Mouse (Mus musculus) small intestine, adult 2 months (tissue): Measurements from ENCODE around the gene Slc35a5.

Source experiments
- CTCF ChIP-seq: fragments of 200-500 bp; IDR thresholded peaks from 2 replicates; pipeline ENCODE4 v1.5.1; 2012; ENCODE audit warnings: low read depth, mild to moderate bottlenecking, control low read depth, inconsistent platforms, low read length, moderate library complexity, mixed read lengths; ENCODE audit not compliant: insufficient replicate concordance, insufficient read length; ENCODE audit errors: extremely low read depth
- POLR2A ChIP-seq: fragments of 200-500 bp; IDR thresholded peaks from 2 replicates; pipeline ENCODE4 v1.6.1; 2012; ENCODE audit warnings: low read depth, mild to moderate bottlenecking, control low read depth, inconsistent platforms, low read length, moderate library complexity

GRCm38 (mm10) chr16:45095561-45096482 is 62.7 kb downstream of the Slc35a5 start:
- TF ChIP-seq POLR2A (no peak), CTCF (no peak)
